Mouse (Mus musculus): Measurements from ENCODE around the gene Stx8. TPM values are rescaled to one million over a fixed set of nuclear protein-coding genes. Genes with fewer than 3 reads are reported as not detected.

Stx8 gene
- total and polyA plus RNA-seq, 2 experiments: 3.5 to 12.9 TPM

DNA sequence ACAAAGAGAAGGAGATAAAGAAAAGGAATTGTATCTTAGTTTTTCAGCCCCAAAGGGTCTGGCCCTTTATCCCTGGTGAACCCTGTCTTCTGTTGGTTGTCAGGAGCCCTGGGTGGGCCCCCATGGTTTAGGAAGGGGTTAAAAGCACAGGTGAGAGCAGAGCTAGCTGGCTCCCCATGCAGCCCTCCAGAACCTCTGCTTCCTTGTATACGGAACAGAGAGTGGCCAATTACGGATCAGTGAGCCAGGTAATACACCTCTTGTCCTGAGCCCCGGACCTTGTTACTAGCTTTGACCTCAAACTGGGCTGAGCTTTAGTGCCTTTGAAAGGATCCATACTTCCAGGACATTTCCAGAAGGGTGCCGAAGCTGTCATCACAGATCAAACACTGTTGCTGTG, 234.5 kb downstream of the Stx8 start:
- H3K36me3 ChIP-seq (ENCODE audit: control insufficient read depth, insufficient read depth, low read length): no peaks in the 10 kb centered on the region
- H3K27me3 ChIP-seq (ENCODE audit: control insufficient read depth, insufficient read depth, low read length): no peaks in the 10 kb centered on the region
- TF ChIP-seq CTCF (IDR thresholded peaks at IDR 0.05; ENCODE audit: low read depth, low read length) (no peak), POLR2A (IDR thresholded peaks at IDR 0.05; ENCODE audit: extremely low read depth, insufficient read depth, low read length) (no peak)
- DNase-seq (ENCODE audit: extremely low read depth, low read depth, low spot score): no peak
- WGBS: 93% methylated on average over 4 of the region's 4 CpGs
- H3K9ac ChIP-seq (ENCODE audit: low read depth, low read length): no peak overlapping the region
- H3K27ac ChIP-seq (replicated peaks; ENCODE audit: insufficient read depth, low read depth, low read length): no peak overlapping the region
- no peaks in the 10 kb centered on the region for H3K4me1 ChIP-seq (ENCODE audit: control insufficient read depth, insufficient read depth, low read length)
- no peaks in the 10 kb centered on the region for H3K79me2 ChIP-seq (ENCODE audit: control insufficient read depth, insufficient read depth, low read length)
- no peak overlapping the region for H3K4me3 ChIP-seq (ENCODE audit: insufficient read depth, low read depth, low read length)

DNA sequence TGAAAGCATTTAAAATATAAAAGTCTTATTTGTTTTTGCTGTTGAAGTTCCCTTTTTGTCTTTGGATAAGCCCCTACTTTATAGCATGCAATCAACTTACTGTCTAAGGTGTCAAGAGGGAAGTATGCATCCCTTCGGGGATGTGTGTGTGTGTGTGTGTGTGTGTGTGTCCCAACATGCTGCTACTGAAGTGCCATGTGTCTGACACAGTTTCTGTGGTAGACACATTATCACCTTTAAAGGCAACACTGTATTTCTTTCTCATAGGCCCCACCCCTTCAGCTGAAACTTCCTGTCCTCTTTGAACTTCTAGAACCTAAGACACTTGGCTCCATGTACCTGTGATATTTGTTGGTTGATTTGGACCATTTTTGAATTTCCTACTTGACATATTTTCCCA, 235.1 kb downstream of the Stx8 start:
- no peaks in the 10 kb centered on the region for H3K27me3 ChIP-seq (ENCODE audit: control insufficient read depth, insufficient read depth, low read length)
- no peaks in the 10 kb centered on the region for H3K36me3 ChIP-seq (ENCODE audit: control insufficient read depth, insufficient read depth, low read length)
- no peak for TF ChIP-seq CTCF (IDR thresholded peaks at IDR 0.05; ENCODE audit: low read depth, low read length)
- H3K4me3 ChIP-seq (ENCODE audit: insufficient read depth, low read depth, low read length): no peak overlapping the region
- no peaks in the 10 kb centered on the region for H3K79me2 ChIP-seq (ENCODE audit: control insufficient read depth, insufficient read depth, low read length)
- WGBS: 70% methylated on average over 1 of the region's 1 CpGs
- no peaks in the 10 kb centered on the region for H3K4me1 ChIP-seq (ENCODE audit: control insufficient read depth, insufficient read depth, low read length)
- no peak overlapping the region for H3K9ac ChIP-seq (ENCODE audit: low read depth, low read length)
- H3K27ac ChIP-seq (replicated peaks; ENCODE audit: insufficient read depth, low read depth, low read length): no peak overlapping the region
- DNase-seq (ENCODE audit: extremely low read depth, low read depth, low spot score): no peak

DNA sequence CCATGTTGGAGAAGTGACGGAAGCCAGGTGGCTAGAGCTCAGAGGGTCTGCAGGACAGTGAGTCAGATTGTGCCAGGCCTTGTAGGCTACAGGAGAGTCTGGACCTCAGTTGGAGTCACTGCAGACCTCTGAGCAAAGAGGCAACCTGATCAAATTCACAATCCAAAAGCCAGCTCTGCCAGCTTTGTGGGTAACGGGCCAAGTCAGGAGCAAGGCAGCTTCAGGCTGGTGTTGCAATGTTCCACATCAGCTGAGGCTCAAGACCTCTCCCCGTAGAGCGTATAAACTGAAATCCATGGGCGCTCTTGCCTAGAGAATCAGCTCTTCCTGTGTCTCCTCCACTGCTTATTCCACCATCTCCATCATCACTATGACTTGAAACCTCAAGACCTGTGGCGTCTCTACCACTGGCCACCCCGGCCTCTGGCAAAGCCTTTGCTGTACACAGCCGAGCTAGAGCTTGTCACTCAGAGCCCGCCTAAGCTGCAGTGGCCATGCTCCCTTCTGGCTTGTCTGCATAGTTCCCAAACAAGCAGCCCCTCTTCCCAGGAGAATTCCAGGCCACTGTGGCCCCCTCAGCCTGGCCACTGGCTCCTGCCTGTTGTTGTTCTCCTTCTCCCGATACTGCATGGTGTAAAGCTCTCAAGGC, 235.9 kb downstream of the Stx8 start:
- H3K9ac ChIP-seq (ENCODE audit: low read depth, low read length): no peak overlapping the region
- H3K27me3 ChIP-seq (ENCODE audit: control insufficient read depth, insufficient read depth, low read length): no peaks in the 10 kb centered on the region
- DNase-seq (ENCODE audit: extremely low read depth, low read depth, low spot score): no peak
- no peaks in the 10 kb centered on the region for H3K79me2 ChIP-seq (ENCODE audit: control insufficient read depth, insufficient read depth, low read length)
- WGBS: 96% methylated on average over 10 of the region's 10 CpGs
- no peak for TF ChIP-seq POLR2A (IDR thresholded peaks at IDR 0.05; ENCODE audit: extremely low read depth, insufficient read depth, low read length)
- H3K36me3 ChIP-seq (ENCODE audit: control insufficient read depth, insufficient read depth, low read length): no peaks in the 10 kb centered on the region
- H3K4me1 ChIP-seq (ENCODE audit: control insufficient read depth, insufficient read depth, low read length): no peaks in the 10 kb centered on the region
- H3K4me3 ChIP-seq (ENCODE audit: insufficient read depth, low read depth, low read length): no peak overlapping the region
- H3K27ac ChIP-seq (replicated peaks; ENCODE audit: insufficient read depth, low read depth, low read length): no peak overlapping the region

DNA sequence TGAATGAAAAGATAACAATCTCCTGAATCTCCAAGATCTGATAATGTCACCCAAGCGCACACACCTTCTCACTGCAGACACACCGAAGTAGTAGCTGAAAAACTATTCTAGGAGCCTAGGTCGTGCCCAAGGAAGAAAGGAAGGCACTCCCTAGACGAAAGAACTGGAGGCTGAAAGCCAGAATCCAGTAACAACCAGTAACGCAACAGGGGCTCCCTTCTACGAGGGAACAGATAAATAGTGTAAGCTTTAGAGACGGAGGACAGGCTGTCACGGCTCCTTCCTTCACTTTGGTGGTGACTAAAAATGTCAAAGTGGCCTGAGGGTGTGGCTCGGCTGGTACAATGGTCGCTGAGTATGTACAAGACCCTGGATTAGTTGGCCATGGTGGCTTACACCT, 236.6 kb downstream of the Stx8 start:
- 83% methylated on average over 10 of the region's 10 CpGs for WGBS

GRCm38 (mm10) chr11:68203658-68204315, 237.8 kb downstream of the Stx8 start:
- no peak for DNase-seq (ENCODE audit: extremely low read depth, low read depth, low spot score)
- Histone ChIP-seq H3K27ac (replicated peaks; ENCODE audit: insufficient read depth, low read depth, low read length) (no peak overlapping the region), H3K79me2 (ENCODE audit: control insufficient read depth, insufficient read depth, low read length) (no peaks in the 10 kb centered on the region), H3K4me1 (ENCODE audit: control insufficient read depth, insufficient read depth, low read length) (no peaks in the 10 kb centered on the region), H3K9ac (ENCODE audit: low read depth, low read length) (no peak overlapping the region), H3K4me3 (ENCODE audit: insufficient read depth, low read depth, low read length) (no peak overlapping the region), H3K36me3 (ENCODE audit: control insufficient read depth, insufficient read depth, low read length) (no peaks in the 10 kb centered on the region), H3K27me3 (ENCODE audit: control insufficient read depth, insufficient read depth, low read length) (no peaks in the 10 kb centered on the region)
- no peak for TF ChIP-seq POLR2A (IDR thresholded peaks at IDR 0.05; ENCODE audit: extremely low read depth, insufficient read depth, low read length)
- 85% methylated on average over 10 of the region's 10 CpGs for WGBS

More for the DNA sequence above, 236.6 kb downstream of the Stx8 start:
- TF ChIP-seq POLR2A (IDR thresholded peaks at IDR 0.05; ENCODE audit: extremely low read depth, insufficient read depth, low read length): no peak
- no peak for TF ChIP-seq CTCF (IDR thresholded peaks at IDR 0.05; ENCODE audit: low read depth, low read length)
- Histone ChIP-seq H3K27me3 (ENCODE audit: control insufficient read depth, insufficient read depth, low read length) (no peaks in the 10 kb centered on the region), H3K79me2 (ENCODE audit: control insufficient read depth, insufficient read depth, low read length) (no peaks in the 10 kb centered on the region), H3K9ac (ENCODE audit: low read depth, low read length) (no peak overlapping the region), H3K4me3 (ENCODE audit: insufficient read depth, low read depth, low read length) (no peak overlapping the region), H3K4me1 (ENCODE audit: control insufficient read depth, insufficient read depth, low read length) (no peaks in the 10 kb centered on the region), H3K36me3 (ENCODE audit: control insufficient read depth, insufficient read depth, low read length) (no peaks in the 10 kb centered on the region), H3K27ac (replicated peaks; ENCODE audit: insufficient read depth, low read depth, low read length) (no peak overlapping the region)
- no peak for DNase-seq (ENCODE audit: extremely low read depth, low read depth, low spot score)

GRCm38 (mm10) chr11:68204407-68204806, 238.4 kb downstream of the Stx8 start:
- no peak overlapping the region for H3K27ac ChIP-seq (replicated peaks; ENCODE audit: insufficient read depth, low read depth, low read length)
- 87% methylated on average over 5 of the region's 5 CpGs for WGBS
- no peaks in the 10 kb centered on the region for H3K36me3 ChIP-seq (ENCODE audit: control insufficient read depth, insufficient read depth, low read length)
- no peak overlapping the region for H3K4me3 ChIP-seq (ENCODE audit: insufficient read depth, low read depth, low read length)
- no peaks in the 10 kb centered on the region for H3K4me1 ChIP-seq (ENCODE audit: control insufficient read depth, insufficient read depth, low read length)
- DNase-seq (ENCODE audit: extremely low read depth, low read depth, low spot score): no peak
- H3K27me3 ChIP-seq (ENCODE audit: control insufficient read depth, insufficient read depth, low read length): no peaks in the 10 kb centered on the region
- no peak overlapping the region for H3K9ac ChIP-seq (ENCODE audit: low read depth, low read length)
- H3K79me2 ChIP-seq (ENCODE audit: control insufficient read depth, insufficient read depth, low read length): no peaks in the 10 kb centered on the region
- TF ChIP-seq CTCF (IDR thresholded peaks at IDR 0.05; ENCODE audit: low read depth, low read length): no peak
- no peak for TF ChIP-seq POLR2A (IDR thresholded peaks at IDR 0.05; ENCODE audit: extremely low read depth, insufficient read depth, low read length)
